Mouse (Mus musculus) lung, embryonic 14.5 days (tissue): ENCODE measurements around the gene Slc46a1. TPM values are rescaled to one million over a fixed set of nuclear protein-coding genes. Genes with fewer than 3 reads are reported as not detected.

Experiments used
- ATAC-seq: fragments of 200-750 bp; cut with Nextera tagmentation; 2 replicates; pipeline ENCODE4 v1.8.0; 2017; ENCODE audit warnings: mild to moderate bottlenecking, moderate TSS enrichment, moderate library complexity; ENCODE audit not compliant: insufficient read depth
- DNase-seq: peaks from one replicate; pipeline ENCODE4 v3.0.0-alpha.2; 2015
- H3K27ac ChIP-seq: fragments of 300-500 bp; sonication (generic); 2 replicates; pipeline ENCODE4 v1.5.1; 2014; ENCODE audit warnings: low read depth, mild to moderate bottlenecking, moderate library complexity
- H3K27me3 ChIP-seq: fragments of 300-500 bp; sonication (generic); 2 replicates; pipeline ENCODE4 v1.6.1; 2014; ENCODE audit warnings: low read length, control low read depth; ENCODE audit not compliant: insufficient read depth
- H3K36me3 ChIP-seq: fragments of 300-500 bp; sonication (generic); 2 replicates; pipeline ENCODE4 v1.6.1; 2014; ENCODE audit warnings: control low read depth; ENCODE audit not compliant: insufficient read depth
- H3K4me1 ChIP-seq: fragments of 300-500 bp; sonication (generic); 2 replicates; pipeline ENCODE4 v1.6.1; 2014; ENCODE audit warnings: antibody characterized with exemption, control low read depth; ENCODE audit not compliant: insufficient read depth
- H3K4me2 ChIP-seq: fragments of 300-500 bp; sonication (generic); 2 replicates; pipeline ENCODE4 v1.6.1; 2014; ENCODE audit warnings: mild to moderate bottlenecking
- H3K4me3 ChIP-seq: fragments of 300-500 bp; sonication (generic); 2 replicates; pipeline ENCODE4 v1.5.1; 2014; ENCODE audit warnings: low read depth, low read length
- H3K9ac ChIP-seq: fragments of 300-500 bp; sonication (generic); 2 replicates; pipeline ENCODE4 v1.6.1; 2014
- H3K9me3 ChIP-seq: fragments of 300-500 bp; sonication (generic); 2 replicates; pipeline ENCODE4 v1.6.1; 2016; ENCODE audit warnings: low read depth, low read length, control low read depth
- CTCF ChIP-seq: IDR thresholded peaks from 2 replicates; pipeline ENCODE4 v1.5.1; 2016; ENCODE audit warnings: antibody characterized with exemption, low read depth
- WGBS: fragments of 180-500 bp; shearing (Covaris S2); extraction: QIAGEN DNeasy Blood & Tissue Kit; methylation state at CpG from one replicate; pipeline ENCODE4 v1.1.7; 2014; 5-methylcytosine and 5-hydroxymethylcytosine counted together
- polyA plus RNA-seq: library from polyadenylated mRNA; unstranded; fragments of >200 nt; fragmentation: Nextera tagmentation; extraction: Ambion mirVana; gene quantifications from 2 replicates; pipeline ENCODE4 v1.2.1, GENCODE M21; 2014

Slc46a1 gene
- polyA plus RNA-seq, 1 experiment from 2014 or later, result 14.3 TPM

- TF ChIP-seq CTCF, result no peak
- Histone ChIP-seq H3K27ac (0 out of 2 replicates have a peak overlapping the region, but pooled peaks have one; percentile 16), H3K4me2 (peak overlapping the region; percentile 74), H3K9me3 (no peaks in the 10 kb centered on the region), H3K36me3 (peaks cover 54% of the 10 kb centered on the region), H3K9ac (peak overlapping the region; percentile 96), H3K4me3 (peak overlapping the region; percentile 93), H3K27me3 (no peaks in the 10 kb centered on the region), H3K4me1 (0 out of 2 replicates have a peak, but pooled peaks cover 10% of the 10 kb centered on the region)
- 70% methylated on average over 3 of the region's 3 CpGs for WGBS
- DNase-seq (no peak), ATAC-seq (no peak)
Observed at GRCm38 (mm10) chr11:78513106-78513790, 47.8 kb downstream of the Slc46a1 start.

DNA sequence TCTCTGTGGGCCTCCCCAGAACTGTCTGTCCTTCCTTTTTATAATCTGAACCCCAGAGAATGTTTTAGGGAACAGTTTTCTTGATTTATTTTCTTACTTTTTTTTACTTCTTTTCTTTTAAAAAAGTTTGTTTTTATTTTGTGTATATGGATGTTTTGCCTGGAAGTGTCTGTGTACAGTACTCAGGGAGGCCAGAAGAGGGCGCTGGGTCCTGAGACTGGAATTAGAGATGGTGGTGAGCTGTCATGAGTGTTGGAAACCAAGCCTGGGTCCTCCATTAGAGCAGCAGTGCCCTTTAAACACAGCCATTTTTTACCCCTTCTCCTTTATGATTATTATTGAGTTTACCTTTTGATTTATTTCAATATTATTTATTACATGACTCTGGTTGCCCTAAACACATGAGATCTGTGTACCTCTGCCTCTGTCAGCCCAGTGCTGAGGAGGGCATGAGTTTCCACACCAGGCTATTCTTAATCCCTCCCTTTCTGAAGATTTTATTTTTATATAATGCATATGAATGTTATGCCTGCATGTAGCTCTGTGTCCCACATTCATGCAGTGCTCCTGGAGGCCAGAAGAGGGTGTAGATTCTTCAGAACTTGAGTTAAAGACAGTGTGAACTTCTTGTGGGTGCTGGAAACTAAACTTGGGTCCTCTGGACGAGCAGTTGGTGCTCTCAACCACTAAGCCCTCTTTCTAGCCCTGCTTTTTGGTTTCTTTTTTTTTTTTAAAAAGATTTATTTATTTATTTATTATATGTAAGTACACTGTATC lies 50.2 kb downstream of the Slc46a1 start:
- no peak for ATAC-seq
- TF ChIP-seq CTCF, result peak; percentile 36
- H3K9ac ChIP-seq, result no peak overlapping the region
- 64% methylated on average over 2 of the region's 2 CpGs for WGBS
- H3K27ac ChIP-seq, result no peak overlapping the region
- H3K27me3 ChIP-seq, result no peaks in the 10 kb centered on the region
- H3K36me3 ChIP-seq, result peaks cover 65% of the 10 kb centered on the region
- H3K9me3 ChIP-seq, result no peaks in the 10 kb centered on the region
- 0 out of 2 replicates have a peak, but pooled peaks cover 10% of the 10 kb centered on the region for H3K4me1 ChIP-seq
- H3K4me3 ChIP-seq, result no peak overlapping the region
- DNase-seq, result no peak
- no peak overlapping the region for H3K4me2 ChIP-seq

- Histone ChIP-seq H3K4me3 (no peak overlapping the region), H3K4me2 (no peak overlapping the region), H3K27ac (no peak overlapping the region), H3K9me3 (no peaks in the 10 kb centered on the region), H3K4me1 (no peaks in the 10 kb centered on the region), H3K9ac (no peak overlapping the region), H3K36me3 (peaks cover 94% of the 10 kb centered on the region), H3K27me3 (no peaks in the 10 kb centered on the region)
- no peak for DNase-seq
- no peak for TF ChIP-seq CTCF
- no peak for ATAC-seq
- WGBS, result 89% methylated on average over 10 of the region's 10 CpGs
Observed at GRCm38 (mm10) chr11:78518931-78519330, 53.4 kb downstream of the Slc46a1 start.

Other genes starting within 250 kb of the Slc46a1 start
- 72.6 and 76.7 TPM in 2 replicates for gene Sdf2, start 220.0 kb upstream of the Slc46a1 start, polyA plus RNA-seq
- 25.8 and 27.9 TPM in 2 replicates for gene Supt6, start 219.7 kb upstream of the Slc46a1 start, polyA plus RNA-seq
- gene 2610507B11Rik, start 203.9 kb upstream of the Slc46a1 start, polyA plus RNA-seq, result 71.2 and 76.8 TPM in 2 replicates
- gene BC030499, start 174.9 kb upstream of the Slc46a1 start, polyA plus RNA-seq, result 0.45 and 0.66 TPM in 2 replicates
- 54.2 and 59.8 TPM in 2 replicates for gene Spag5, start 164.2 kb upstream of the Slc46a1 start, polyA plus RNA-seq
- gene Aldoc, start 142.7 kb upstream of the Slc46a1 start, polyA plus RNA-seq, result 4.4 and 5.0 TPM in 2 replicates
- 69.9 and 76.0 TPM in 2 replicates for gene Pigs, start 137.3 kb upstream of the Slc46a1 start, polyA plus RNA-seq
- gene Unc119, start 122.2 kb upstream of the Slc46a1 start, polyA plus RNA-seq, result 36.8 and 43.1 TPM in 2 replicates
- not detected in 2 replicates for gene Foxn1, start 79.1 kb upstream of the Slc46a1 start, polyA plus RNA-seq
- not detected in 2 replicates for gene Slc13a2, start 43.5 kb upstream of the Slc46a1 start, polyA plus RNA-seq
- 1.2 and 1.4 TPM in 2 replicates for gene Sarm1, start 32.1 kb downstream of the Slc46a1 start, polyA plus RNA-seq
- gene Vtn, start 33.4 kb downstream of the Slc46a1 start, polyA plus RNA-seq, result 0.20 and 0.50 TPM in 2 replicates
- gene Sebox, start 37.8 kb downstream of the Slc46a1 start, polyA plus RNA-seq, result not detected in 2 replicates
- gene Tmem199, start 46.5 kb downstream of the Slc46a1 start, polyA plus RNA-seq, result 47.0 and 53.3 TPM in 2 replicates
- 148 and 153 TPM in 2 replicates for gene Poldip2, start 46.5 kb downstream of the Slc46a1 start, polyA plus RNA-seq
- gene Tnfaip1, start 70.6 kb downstream of the Slc46a1 start, polyA plus RNA-seq, result 82.9 and 85.2 TPM in 2 replicates
- gene Ift20, start 70.7 kb downstream of the Slc46a1 start, polyA plus RNA-seq, result 119 and 134 TPM in 2 replicates
- gene Tmem97, start 85.1 kb downstream of the Slc46a1 start, polyA plus RNA-seq, result 102 and 108 TPM in 2 replicates
- 14.5 and 15.9 TPM in 2 replicates for gene Nlk, start 231.7 kb downstream of the Slc46a1 start, polyA plus RNA-seq